Mouse (Mus musculus): ENCODE results near the gene Wdr5.

DNA sequence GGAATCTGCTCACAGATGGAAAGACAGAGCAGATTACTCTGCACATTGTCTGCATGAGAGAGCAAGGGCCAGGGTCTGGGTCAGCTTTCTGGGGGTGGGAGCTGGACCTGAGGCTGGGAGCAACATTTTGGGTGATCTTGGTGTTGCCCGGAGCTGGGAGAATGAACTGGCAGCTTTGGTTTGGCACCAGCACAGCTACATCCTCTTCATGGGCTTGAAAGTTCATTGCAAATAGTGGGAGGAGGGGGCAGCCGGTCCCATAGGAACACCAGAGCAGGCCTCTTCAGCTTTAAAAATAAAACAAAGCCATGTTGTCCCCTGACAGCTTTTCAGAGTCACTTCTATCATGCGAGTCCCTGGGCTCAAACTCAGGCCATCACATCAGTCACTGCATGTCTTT lies 26.3 kb downstream of the Wdr5 start:
- TF ChIP-seq CTCF (IDR thresholded peaks at IDR 0.05; ENCODE audit: low read depth, low read length) (no peak), POLR2A (IDR thresholded peaks at IDR 0.05; ENCODE audit: extremely low read depth, insufficient read depth, low read length) (no peak)
